Mouse (Mus musculus) megakaryocyte, embryonic 14.5 days (primary cell): ENCODE measurements around the gene Qsox2.

Experiments
- FLI1 ChIP-seq: IDR thresholded peaks from 2 replicates; pipeline ENCODE4 v1.6.1; 2012; ENCODE audit warnings: low read length, inconsistent platforms, mixed read lengths
- GATA1 ChIP-seq: IDR thresholded peaks from 3 replicates; pipeline ENCODE4 v1.6.1; 2012; ENCODE audit warnings: mixed read lengths, low read length, inconsistent platforms, borderline replicate concordance

DNA sequence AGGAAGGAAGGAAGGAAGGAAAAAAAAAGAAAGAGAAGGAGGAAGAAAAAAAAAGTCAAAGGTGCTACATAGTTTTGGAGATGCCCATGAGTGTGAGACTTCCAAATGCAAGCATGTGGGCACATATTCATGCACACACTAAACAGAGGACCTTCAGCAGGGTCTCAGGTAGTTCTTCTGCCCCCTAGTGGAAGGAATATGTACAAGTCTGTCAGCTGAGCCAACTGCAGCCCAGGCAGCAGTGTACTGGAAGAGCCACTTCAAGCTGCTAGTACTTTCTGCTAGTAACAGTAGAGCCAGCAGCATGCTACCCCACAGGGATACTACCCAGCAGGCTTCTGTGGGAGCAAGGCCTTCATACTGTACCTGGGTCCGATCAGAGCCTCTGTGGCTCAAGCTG lies 9.5 kb downstream of the Qsox2 start:
- no peak for TF ChIP-seq FLI1
- no peak for TF ChIP-seq GATA1
